Mouse (Mus musculus): ENCODE data around the gene Ier5. TPM values are rescaled to one million over a fixed set of nuclear protein-coding genes. Genes with fewer than 3 reads are reported as not detected.

The Ier5 gene
- total and polyA plus RNA-seq, 3 experiments: 6.8 to 12.6 (median 7.8) TPM

GRCm38 (mm10) chr1:155062057-155062456, 37.4 kb downstream of the Ier5 start:
- DNase-seq (ENCODE audit: low spot score) (no peak), ATAC-seq (ENCODE audit: extremely low read depth, insufficient number of reproducible peaks, low FRiP score, poor library complexity, severe bottlenecking) (no peak)
- Histone ChIP-seq H3K4me1 (ENCODE audit: insufficient read depth, low read depth, low read length) (peaks cover 64% of the 10 kb centered on the region), H3K4me3 (ENCODE audit: low read depth, low read length) (no peak overlapping the region), H3K36me3 (replicated peaks) (no peaks in the 10 kb centered on the region), H3K27me3 (ENCODE audit: insufficient read depth, low read length) (peaks cover 56% of the 10 kb centered on the region), H3K9me3 (replicated peaks) (no peaks in the 10 kb centered on the region)
- TF ChIP-seq CTCF (IDR thresholded peaks at IDR 0.05; ENCODE audit: low read depth, low read length): no peak

GRCm38 (mm10) chr1:155060832-155061801, 38.3 kb downstream of the Ier5 start:
- TF ChIP-seq TAL1 (conservative IDR thresholded peaks at IDR 0.05; ENCODE audit: low read depth, low read length): no peak
- TF ChIP-seq GATA2 (IDR thresholded peaks at IDR 0.05; ENCODE audit: borderline replicate concordance, low read depth, low read length): no peak
- TF ChIP-seq CTCF (IDR thresholded peaks at IDR 0.05; ENCODE audit: low read depth, low read length): no peak
- no peak for TF ChIP-seq GATA1 (IDR thresholded peaks at IDR 0.05; ENCODE audit: borderline replicate concordance, low read length)
- no peak for TF ChIP-seq POLR2AphosphoS5 (IDR thresholded peaks at IDR 0.05; ENCODE audit: insufficient replicate concordance, low read depth, low read length)
- H3K4me1 ChIP-seq (ENCODE audit: insufficient read depth, low read depth, low read length): peaks cover 73% of the 10 kb centered on the region

GRCm38 (mm10) chr1:155060261-155060660, 39.2 kb downstream of the Ier5 start:
- ATAC-seq (ENCODE audit: extremely low read depth, insufficient number of reproducible peaks, low FRiP score, poor library complexity, severe bottlenecking) (no peak), DNase-seq (ENCODE audit: low spot score) (no peak)
- Histone ChIP-seq H3K4me3 (ENCODE audit: low read depth, low read length) (no peak overlapping the region), H3K4me1 (ENCODE audit: insufficient read depth, low read depth, low read length) (peaks cover 73% of the 10 kb centered on the region), H3K36me3 (replicated peaks) (no peaks in the 10 kb centered on the region), H3K9me3 (replicated peaks) (no peaks in the 10 kb centered on the region), H3K27me3 (ENCODE audit: insufficient read depth, low read length) (peaks cover 47% of the 10 kb centered on the region)
- TF ChIP-seq GATA2 (IDR thresholded peaks at IDR 0.05; ENCODE audit: borderline replicate concordance, low read depth, low read length) (no peak), GATA1 (IDR thresholded peaks at IDR 0.05; ENCODE audit: borderline replicate concordance, low read length) (no peak), TAL1 (conservative IDR thresholded peaks at IDR 0.05; ENCODE audit: low read depth, low read length) (no peak), CTCF (IDR thresholded peaks at IDR 0.05; ENCODE audit: low read depth, low read length) (no peak), POLR2AphosphoS5 (IDR thresholded peaks at IDR 0.05; ENCODE audit: insufficient replicate concordance, low read depth, low read length) (no peak)

More at GRCm38 (mm10) chr1:155060832-155061801, 38.3 kb downstream of the Ier5 start:
- peaks cover 54% of the 10 kb centered on the region for H3K27me3 ChIP-seq (ENCODE audit: insufficient read depth, low read length)
- no peaks in the 10 kb centered on the region for H3K9me3 ChIP-seq (replicated peaks)
- DNase-seq (ENCODE audit: low spot score): no peak
- H3K4me3 ChIP-seq (ENCODE audit: low read depth, low read length): no peak overlapping the region
- no peaks in the 10 kb centered on the region for H3K36me3 ChIP-seq (replicated peaks)
- ATAC-seq (ENCODE audit: extremely low read depth, insufficient number of reproducible peaks, low FRiP score, poor library complexity, severe bottlenecking): no peak

DNA sequence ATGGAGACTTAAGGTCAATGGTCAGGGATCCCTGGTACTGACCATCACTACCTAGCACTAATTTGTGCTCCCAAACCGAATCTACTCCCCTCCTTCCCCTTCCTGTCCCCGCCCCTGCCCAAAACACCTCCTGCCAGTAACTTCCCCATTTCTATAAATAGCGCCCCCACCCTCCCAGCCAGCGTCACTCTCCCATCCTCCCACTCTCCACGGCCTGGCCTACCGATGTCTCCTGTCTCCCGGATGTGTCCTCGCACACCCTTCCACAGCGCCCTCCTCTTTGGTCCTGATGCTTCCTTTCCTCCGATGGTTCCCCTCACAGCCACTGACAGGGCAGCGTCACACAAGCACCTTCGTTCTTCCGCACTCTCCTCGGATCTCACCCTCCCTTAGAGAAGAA, 39.9 kb downstream of the Ier5 start:
- Histone ChIP-seq H3K9me3 (replicated peaks) (no peaks in the 10 kb centered on the region), H3K27me3 (ENCODE audit: insufficient read depth, low read length) (peaks cover 43% of the 10 kb centered on the region), H3K4me1 (ENCODE audit: insufficient read depth, low read depth, low read length) (peaks cover 73% of the 10 kb centered on the region), H3K36me3 (replicated peaks) (no peaks in the 10 kb centered on the region), H3K4me3 (ENCODE audit: low read depth, low read length) (peak overlapping the region; percentile 63; the same call in 1 of the 2 replicates)
- DNase-seq (ENCODE audit: low spot score) (peak; percentile 89), ATAC-seq (ENCODE audit: extremely low read depth, insufficient number of reproducible peaks, low FRiP score, poor library complexity, severe bottlenecking) (peak; percentile 93)
- TF ChIP-seq GATA1 (IDR thresholded peaks at IDR 0.05; ENCODE audit: borderline replicate concordance, low read length) (no peak), GATA2 (IDR thresholded peaks at IDR 0.05; ENCODE audit: borderline replicate concordance, low read depth, low read length) (no peak), TAL1 (conservative IDR thresholded peaks at IDR 0.05; ENCODE audit: low read depth, low read length) (no peak), POLR2AphosphoS5 (IDR thresholded peaks at IDR 0.05; ENCODE audit: insufficient replicate concordance, low read depth, low read length) (no peak), CTCF (IDR thresholded peaks at IDR 0.05; ENCODE audit: low read depth, low read length) (no peak)

DNA sequence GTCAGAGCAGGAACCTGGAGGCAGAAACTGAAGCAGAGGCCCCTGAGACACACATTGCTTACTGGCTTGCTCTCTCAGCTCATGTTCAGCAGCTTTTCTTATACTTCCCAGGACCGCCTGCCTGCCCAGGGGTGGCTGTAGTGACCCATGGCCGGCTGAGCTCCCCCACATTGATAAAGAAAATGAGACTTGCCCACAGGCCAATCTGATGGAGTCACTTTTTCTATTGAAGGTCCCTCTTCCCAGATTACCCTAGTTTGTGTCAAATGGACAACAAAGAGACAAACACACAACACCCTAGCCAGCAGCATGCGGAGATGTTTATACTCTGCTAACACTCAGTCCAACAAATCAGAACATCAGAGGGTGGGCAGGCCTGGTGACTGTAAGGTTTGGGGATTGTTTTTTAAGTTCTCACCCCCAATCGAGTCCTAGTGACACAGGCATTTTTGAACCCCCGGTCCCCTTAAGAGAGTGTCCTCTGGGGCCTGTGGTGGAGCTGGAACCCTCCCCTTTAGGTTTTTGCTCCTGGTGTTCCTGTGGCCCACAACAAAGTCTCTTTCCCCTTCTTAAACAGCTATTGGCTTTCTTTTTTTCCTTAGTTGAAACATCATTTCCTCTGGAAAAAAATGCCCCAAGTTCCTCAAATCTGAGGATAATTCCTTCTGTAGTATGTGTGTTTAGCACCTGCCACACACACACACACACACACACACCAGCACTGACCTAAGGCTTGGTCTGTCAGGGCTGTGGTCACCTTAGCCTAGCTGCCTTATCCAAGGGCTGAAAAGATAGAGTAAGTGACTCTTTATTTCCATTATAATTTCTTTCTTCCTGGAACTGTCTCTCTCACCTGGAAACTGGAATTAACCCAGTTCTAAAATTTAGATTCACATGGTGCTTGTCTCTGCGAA, 41.1 kb downstream of the Ier5 start:
- H3K4me3 ChIP-seq (ENCODE audit: low read depth, low read length): no peak overlapping the region
- H3K27me3 ChIP-seq (ENCODE audit: insufficient read depth, low read length): peaks cover 36% of the 10 kb centered on the region
- no peaks in the 10 kb centered on the region for H3K9me3 ChIP-seq (replicated peaks)
- H3K36me3 ChIP-seq (replicated peaks): no peaks in the 10 kb centered on the region
- peaks cover 70% of the 10 kb centered on the region for H3K4me1 ChIP-seq (ENCODE audit: insufficient read depth, low read depth, low read length)
- ATAC-seq (ENCODE audit: extremely low read depth, insufficient number of reproducible peaks, low FRiP score, poor library complexity, severe bottlenecking) (no peak), DNase-seq (ENCODE audit: low spot score) (no peak)
- TF ChIP-seq GATA1 (IDR thresholded peaks at IDR 0.05; ENCODE audit: borderline replicate concordance, low read length) (no peak), POLR2AphosphoS5 (IDR thresholded peaks at IDR 0.05; ENCODE audit: insufficient replicate concordance, low read depth, low read length) (no peak), TAL1 (conservative IDR thresholded peaks at IDR 0.05; ENCODE audit: low read depth, low read length) (no peak), CTCF (IDR thresholded peaks at IDR 0.05; ENCODE audit: low read depth, low read length) (no peak), GATA2 (IDR thresholded peaks at IDR 0.05; ENCODE audit: borderline replicate concordance, low read depth, low read length) (no peak)

DNA sequence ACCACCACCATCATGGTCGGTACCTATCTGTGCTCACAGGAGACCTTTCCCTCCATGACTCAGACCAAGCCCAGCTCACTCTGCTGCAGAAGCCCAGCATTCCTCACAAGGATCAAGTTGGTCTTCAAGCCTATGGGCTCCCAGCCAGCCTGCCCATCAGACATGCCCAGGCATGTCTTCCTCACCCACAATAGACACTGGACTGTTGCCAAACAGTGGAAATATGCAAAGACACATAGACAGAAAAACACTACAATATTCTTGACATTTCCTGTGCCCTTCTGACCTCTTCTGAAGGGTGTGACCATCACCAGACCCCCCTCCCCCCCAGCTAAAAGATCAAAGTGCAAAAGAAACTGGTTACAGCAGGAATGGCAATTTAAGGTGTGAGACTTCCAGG, 43.3 kb downstream of the Ier5 start:
- no peak for DNase-seq (ENCODE audit: low spot score)

More for the DNA sequence above, 43.3 kb downstream of the Ier5 start:
- Histone ChIP-seq H3K4me3 (ENCODE audit: low read depth, low read length) (no peak overlapping the region), H3K27me3 (ENCODE audit: insufficient read depth, low read length) (peaks cover 31% of the 10 kb centered on the region), H3K4me1 (ENCODE audit: insufficient read depth, low read depth, low read length) (peaks cover 75% of the 10 kb centered on the region), H3K9me3 (replicated peaks) (no peaks in the 10 kb centered on the region), H3K36me3 (replicated peaks) (no peaks in the 10 kb centered on the region)
- no peak for TF ChIP-seq GATA2 (IDR thresholded peaks at IDR 0.05; ENCODE audit: borderline replicate concordance, low read depth, low read length)
- TF ChIP-seq CTCF (IDR thresholded peaks at IDR 0.05; ENCODE audit: low read depth, low read length): no peak
- no peak for ATAC-seq (ENCODE audit: extremely low read depth, insufficient number of reproducible peaks, low FRiP score, poor library complexity, severe bottlenecking)
